Mouse (Mus musculus) spleen, embryonic (tissue): Measurements from ENCODE around the gene Olfr1000.
"Not testable (repeated sequence)": the region's sequence is repeated elsewhere in the genome, so short reads cannot be mapped to it uniquely, and the experiment has no call there.

Experiments used
- CTCF ChIA-PET: fragments of 350-600 bp; sonication (Branson Sonifier 250); formaldehyde crosslinking; loops from one replicate; lab custom pipeline; 2022; lab: Charles Lee

Olfr1000 gene

DNA sequence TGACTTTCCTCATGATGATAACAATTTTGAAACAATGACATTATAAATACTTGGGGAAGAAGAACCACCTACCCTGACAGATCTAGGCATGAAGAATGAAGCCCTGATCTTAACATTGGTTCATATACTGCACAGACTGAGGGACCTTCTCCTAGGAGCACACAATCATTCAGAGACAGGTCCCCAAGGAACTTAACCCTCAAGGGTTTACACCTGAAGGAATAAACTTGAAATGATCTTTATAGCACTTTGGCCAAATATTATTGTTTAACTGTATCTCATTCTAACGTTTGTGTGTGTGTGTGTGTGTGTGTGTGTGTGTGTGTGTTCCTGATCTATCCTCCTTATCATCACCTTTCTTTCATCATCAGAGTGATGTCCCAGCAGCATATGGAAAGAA lies at the start of gene Olfr1000:
TSS of gene Olfr1000 (minus strand) at position 101 of the 400 bp plus-strand sequence.
- CTCF ChIA-PET: no interaction called here

DNA sequence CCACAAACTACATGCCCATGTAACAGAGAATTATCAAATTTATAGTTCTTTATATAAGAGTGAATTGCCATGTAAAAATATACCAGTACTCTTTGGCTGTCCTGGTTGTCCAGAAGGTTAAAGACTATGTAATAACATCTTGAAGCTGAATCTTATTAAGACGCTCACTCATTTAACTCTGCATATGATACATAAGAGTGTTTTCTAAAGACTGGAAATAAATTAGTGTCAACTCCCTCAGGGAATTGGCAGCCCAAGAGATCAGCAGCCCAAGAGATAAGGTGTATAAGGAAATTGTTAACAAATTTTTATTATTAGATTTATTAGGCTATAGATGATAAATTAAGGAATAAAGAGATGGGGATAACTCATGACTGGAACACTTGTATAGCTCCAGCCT lies 38.9 kb upstream of the Olfr1000 start, which contains the start of gene Olfr1002:
TSS of gene Olfr1002 (minus strand) at position 101 of the 400 bp plus-strand sequence.
- CTCF ChIA-PET: no interaction called here

- CTCF ChIA-PET: not testable (repeated sequence)
Observed at GRCm38 (mm10) chr2:85588648-85589047, 23.1 kb downstream of the Olfr1000 start, which contains the start of gene Olfr998. Gene Olfr998, plus strand, starts transcription at chr2:85588948.

GRCm38 (mm10) chr2:85578915-85579314 lies 32.8 kb downstream of the Olfr1000 start, which contains the start of gene Olfr996:
Gene Olfr996, plus strand, starts transcription at chr2:85579215.
- CTCF ChIA-PET: no interaction called here

GRCm38 (mm10) chr2:85561187-85561586 lies 50.5 kb downstream of the Olfr1000 start:
- CTCF ChIA-PET: interaction anchor here (0.6 kb wide), 1 partner anchor 45 kb away, joined by 4 read pairs; no protein-coding TSS in a partner anchor

DNA sequence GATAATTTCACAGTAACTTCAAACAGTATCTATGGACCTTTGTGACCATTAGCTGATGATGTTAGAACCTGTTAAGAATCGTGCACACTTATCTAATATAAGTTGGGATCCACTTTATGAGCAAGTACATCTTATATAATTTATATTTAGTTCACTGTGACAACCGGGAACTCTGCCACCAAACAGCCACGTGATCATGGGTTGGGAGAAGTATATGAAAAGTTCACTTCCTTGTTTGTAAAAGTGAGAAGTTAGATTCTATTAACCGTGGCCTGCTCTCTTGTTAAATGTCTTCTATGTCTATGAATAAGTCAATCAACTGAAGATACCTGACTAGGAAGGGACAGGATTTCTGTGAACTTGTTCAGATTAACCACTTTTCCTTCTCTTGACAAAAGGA lies 51.5 kb downstream of the Olfr1000 start:
- CTCF ChIA-PET: no interaction called here
